Mouse (Mus musculus) monocyte, adult 59 days (primary cell): ENCODE measurements around the gene Trim8. TPM values are rescaled to one million over a fixed set of nuclear protein-coding genes. Genes with fewer than 3 reads are reported as not detected.

ENCODE experiments used
- total RNA-seq, 2 experiments: library from RNA; stranded (reverse); gene quantifications; one replicate each; pipeline ENCODE4 v1.2.4; 2023

Trim8 gene
- 100 to 1,000 TPM; 102 to 122 TPM for total RNA-seq

DNA sequence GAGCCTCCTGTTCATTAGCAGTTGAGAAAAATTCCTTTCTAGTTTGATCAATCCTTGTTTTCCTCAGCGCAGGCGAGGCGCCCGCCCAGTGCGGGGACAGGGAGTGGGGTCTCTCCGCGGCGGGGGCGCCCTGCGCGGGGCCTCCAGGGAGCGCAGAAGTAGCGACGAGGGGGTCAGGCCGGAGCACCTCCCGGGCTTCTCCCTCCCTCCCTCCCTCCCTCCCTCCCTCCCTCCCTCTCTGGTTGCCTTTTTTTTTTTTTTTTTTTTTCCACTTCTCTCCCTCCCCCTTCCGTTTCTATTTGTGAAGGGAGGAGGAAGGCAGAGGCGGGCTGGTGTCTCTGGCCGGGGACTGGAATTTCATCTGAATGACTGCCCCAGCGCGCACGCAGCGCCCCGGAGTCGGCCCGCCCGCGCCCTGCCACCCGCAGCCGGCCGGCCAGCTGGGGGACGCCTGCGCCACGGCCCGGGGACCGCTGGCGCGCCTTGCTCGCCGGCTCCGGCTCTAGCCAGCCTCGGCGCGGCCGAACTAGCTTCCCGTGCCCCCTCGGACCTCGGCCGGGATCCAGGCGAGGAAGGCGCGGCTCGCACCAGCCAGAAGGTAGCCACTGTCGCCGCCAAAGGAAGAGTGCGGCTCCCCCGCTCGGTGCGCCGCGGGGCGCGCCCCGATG lies at the start of gene Trim8:
Trim8 (plus strand) TSS at position 302 of the 668 bp plus-strand sequence.

Other genes starting within 250 kb of the Trim8 start
- 100 to 1,000 TPM; 174 to 199 TPM for gene Nfkb2, start 197.4 kb upstream of the Trim8 start, total RNA-seq
- gene Psd, start 174.5 kb upstream of the Trim8 start, total RNA-seq: under 1 TPM in 1 of 2 experiments, not detected in 1; 0.31 TPM
- 1 to 10 TPM; 8.6 to 9.7 TPM for gene Fbxl15, start 173.5 kb upstream of the Trim8 start, total RNA-seq
- 10 to 100 TPM; 76.8 to 92.1 TPM for gene Cuedc2, start 163.0 kb upstream of the Trim8 start, total RNA-seq
- gene Mfsd13a, start 160.6 kb upstream of the Trim8 start, total RNA-seq: 10 to 100 TPM; 15.3 to 15.5 TPM
- gene 2310034G01Rik, start 151.4 kb upstream of the Trim8 start, total RNA-seq: under 1 TPM in 1 of 2 experiments, not detected in 1; 0.39 TPM
- 100 to 1,000 TPM; 112 to 114 TPM for gene Actr1a, start 106.0 kb upstream of the Trim8 start, total RNA-seq
- 10 to 100 TPM; 19.4 to 20.2 TPM for gene Sufu, start 104.8 kb upstream of the Trim8 start, total RNA-seq
- 10 to 100 TPM; 14.3 to 17.5 TPM for gene Arl3, start 71.5 kb downstream of the Trim8 start, total RNA-seq
- gene Sfxn2, start 71.7 kb downstream of the Trim8 start, total RNA-seq: 10 to 100 TPM; 15.4 to 20.3 TPM
- 10 to 100 TPM; 57.2 to 63.3 TPM for gene Wbp1l, start 97.4 kb downstream of the Trim8 start, total RNA-seq
- gene Cyp17a1, start 171.5 kb downstream of the Trim8 start, total RNA-seq: not detected
- 1 to 10 TPM; 5.7 to 8.3 TPM for gene Borcs7, start 188.2 kb downstream of the Trim8 start, total RNA-seq
- 10 to 100 TPM; 23.3 to 23.5 TPM for gene As3mt, start 205.8 kb downstream of the Trim8 start, total RNA-seq